Mouse (Mus musculus) spleen, adult 2 months (tissue): ENCODE measurements around the gene Cyp26a1.

Source experiments
- CTCF ChIP-seq: fragments of 200-500 bp; IDR thresholded peaks from 2 replicates; pipeline ENCODE4 v1.5.1; 2011; ENCODE audit warnings: mild to moderate bottlenecking, inconsistent platforms; ENCODE audit not compliant: insufficient read depth, insufficient read length, insufficient replicate concordance; ENCODE audit errors: extremely low read depth
- POLR2A ChIP-seq: fragments of 200-500 bp; IDR thresholded peaks from 2 replicates; pipeline ENCODE4 v1.6.1; 2011; ENCODE audit warnings: low read depth, low read length, inconsistent platforms

DNA sequence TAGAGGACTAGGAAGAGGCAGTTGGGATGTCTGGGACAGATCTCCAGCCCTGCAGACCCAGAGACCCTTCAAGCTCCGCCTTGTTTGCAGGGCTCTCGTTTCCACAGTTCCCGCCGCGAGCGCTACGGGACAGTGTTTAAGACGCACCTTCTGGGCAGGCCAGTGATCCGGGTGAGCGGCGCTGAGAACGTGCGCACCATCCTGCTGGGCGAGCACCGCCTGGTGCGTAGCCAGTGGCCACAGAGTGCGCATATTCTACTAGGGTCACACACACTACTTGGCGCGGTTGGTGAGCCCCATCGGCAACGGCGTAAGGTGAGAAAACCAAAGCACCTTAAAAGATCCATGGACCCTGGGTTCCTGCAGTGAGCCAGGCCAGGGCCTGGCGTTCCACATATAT is 11.3 kb upstream of the Cyp26a1 start:
- TF ChIP-seq CTCF (no peak), POLR2A (no peak)
